Mouse (Mus musculus) macrophage (primary cell): ENCODE data around the gene Frem2. TPM values are rescaled to one million over a fixed set of nuclear protein-coding genes. Genes with fewer than 3 reads are reported as not detected.

Experiments used
- H3K27ac ChIP-seq: fragments of 350-480 bp; formaldehyde crosslinking; 2 replicates; pipeline ENCODE4 v1.9.0; 2021
- H3K36me3 ChIP-seq: fragments of 350-480 bp; formaldehyde crosslinking; 2 replicates; pipeline ENCODE4 v1.9.0; 2021; ENCODE audit errors: inconsistent target
- H3K4me3 ChIP-seq: fragments of 350-480 bp; formaldehyde crosslinking; 2 replicates; pipeline ENCODE4 v1.9.0; 2021; ENCODE audit errors: inconsistent target
- H3K79me2 ChIP-seq: fragments of 350-480 bp; formaldehyde crosslinking; 2 replicates; pipeline ENCODE4 v1.9.0; 2021; ENCODE audit errors: inconsistent target
- WGBS: methylation state at CpG from one replicate; pipeline ENCODE4 v1.1.7; 2026; ENCODE audit warnings: inconsistent platforms; ENCODE audit not compliant: missing documents; 5-methylcytosine and 5-hydroxymethylcytosine counted together
- polyA plus RNA-seq: library from polyadenylated mRNA; stranded (reverse); fragments of 250-400 nt; gene quantifications from 3 replicates; pipeline ENCODE4 v1.2.4, GENCODE M21; 2018; ENCODE audit warnings: inconsistent platforms
- total RNA-seq, 78 experiments: library from RNA; depleted of rRNA; stranded (reverse); fragments of 250-400 nt; gene quantifications; 1 replicate in 9 of 78; 2 replicates in 24 of 78; 3 replicates in 43 of 78; 4 replicates in 2 of 78; pipeline ENCODE4 v1.2.4; 2018; ENCODE audit warnings: inconsistent platforms in 56 of 78

Gene Frem2
- not detected for total RNA-seq (2018; cell fraction: chromatin; rRNA removed)
- total RNA-seq (2018; cell fraction: cytosol; rRNA removed): not detected
- total RNA-seq (2018; cell fraction: nucleus; rRNA removed): not detected
- polyA plus RNA-seq: not detected in 3 replicates

DNA sequence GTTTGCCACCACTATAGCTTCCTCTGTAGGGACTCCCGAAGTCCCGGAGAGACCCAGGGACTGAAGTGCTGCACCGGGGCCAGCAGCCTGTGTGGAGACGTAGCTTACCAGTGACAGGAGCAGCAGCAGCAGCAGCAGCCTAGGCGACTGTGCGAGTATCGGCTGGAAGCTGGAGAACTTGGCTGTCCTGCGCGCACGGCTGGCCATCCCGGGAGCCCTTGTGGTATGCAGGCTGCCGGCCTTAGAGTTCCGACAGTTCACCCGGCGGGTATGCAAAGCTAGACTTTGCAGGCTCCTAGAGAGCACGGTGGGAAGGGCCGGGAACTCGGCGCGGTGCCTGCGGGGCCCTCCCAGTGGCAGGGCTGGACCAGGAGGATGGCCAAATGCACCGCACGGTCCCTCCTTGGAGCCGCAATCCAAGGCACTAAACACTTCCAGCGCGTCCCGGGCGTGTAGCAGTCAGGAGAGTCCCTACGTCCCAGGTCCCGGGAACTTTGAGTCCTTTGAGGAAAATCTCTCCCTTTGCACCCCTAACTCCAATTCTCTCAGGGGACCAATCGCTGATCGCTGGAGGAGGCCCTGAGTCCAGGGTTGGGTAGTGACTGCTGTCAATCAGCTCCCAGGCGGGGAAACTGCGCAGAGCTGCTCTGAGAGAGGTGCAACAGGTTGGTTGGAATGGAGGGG is at the start of gene Frem2:
Frem2 (minus strand) TSS at position 478 of the 684 bp plus-strand sequence.
- no peaks in the 10 kb centered on the region for H3K79me2 ChIP-seq
- 3% methylated on average over 34 of the region's 34 CpGs for WGBS
- no peak within 1 kb of the TSS for H3K27ac ChIP-seq
- H3K4me3 ChIP-seq: no peak within 1 kb of the TSS
- H3K36me3 ChIP-seq: no peaks in the 10 kb centered on the region

DNA sequence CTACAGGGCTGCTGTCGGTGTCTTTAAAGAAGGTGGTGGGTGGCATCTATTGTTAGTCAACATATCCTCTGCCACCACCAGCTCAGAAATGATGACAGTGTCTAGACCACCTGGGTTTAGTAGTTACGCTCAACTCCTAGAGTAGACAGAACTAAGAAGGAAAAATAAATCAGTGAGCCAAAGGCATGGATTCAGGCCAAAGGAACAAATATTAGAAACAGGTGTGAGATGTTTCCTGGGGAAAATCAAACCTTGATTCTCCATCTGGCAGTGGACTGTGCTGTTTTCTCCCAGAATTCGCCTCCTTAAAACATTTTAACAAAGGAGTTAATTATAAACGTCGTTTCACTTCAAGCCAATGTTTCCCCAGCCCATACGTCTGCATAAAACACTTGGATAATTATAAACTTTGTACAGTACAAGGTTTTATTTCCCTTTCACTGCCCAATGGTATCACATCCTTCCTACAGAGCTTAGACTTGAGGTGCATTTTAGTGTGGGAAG is 48.9 kb upstream of the Frem2 start:
- Histone ChIP-seq H3K27ac (no peak overlapping the region), H3K79me2 (no peaks in the 10 kb centered on the region), H3K36me3 (no peaks in the 10 kb centered on the region), H3K4me3 (no peak overlapping the region)
- WGBS: 93% methylated on average over 6 of the region's 6 CpGs

DNA sequence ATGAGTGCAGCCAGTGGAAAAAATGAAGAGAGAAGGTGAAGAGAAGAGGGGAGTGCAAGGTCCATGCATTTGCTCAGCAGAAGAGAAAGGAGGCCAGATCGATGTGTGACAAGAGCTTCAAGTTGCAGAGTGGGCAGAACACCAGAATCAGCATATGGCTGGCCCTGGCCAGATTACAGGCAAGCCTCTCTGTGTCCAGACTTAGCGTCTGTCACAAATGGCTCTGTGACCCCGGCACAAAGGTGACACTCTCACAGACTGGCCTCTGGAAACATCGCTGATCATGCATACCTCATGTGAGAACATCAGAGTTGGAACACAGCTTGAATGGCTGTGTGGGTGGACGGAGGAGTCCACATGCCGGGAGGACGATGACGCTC is 46.0 kb upstream of the Frem2 start:
- no peak overlapping the region for H3K27ac ChIP-seq
- H3K36me3 ChIP-seq: no peaks in the 10 kb centered on the region
- no peaks in the 10 kb centered on the region for H3K79me2 ChIP-seq
- H3K4me3 ChIP-seq: no peak overlapping the region
- WGBS: 89% methylated on average over 8 of the region's 8 CpGs

DNA sequence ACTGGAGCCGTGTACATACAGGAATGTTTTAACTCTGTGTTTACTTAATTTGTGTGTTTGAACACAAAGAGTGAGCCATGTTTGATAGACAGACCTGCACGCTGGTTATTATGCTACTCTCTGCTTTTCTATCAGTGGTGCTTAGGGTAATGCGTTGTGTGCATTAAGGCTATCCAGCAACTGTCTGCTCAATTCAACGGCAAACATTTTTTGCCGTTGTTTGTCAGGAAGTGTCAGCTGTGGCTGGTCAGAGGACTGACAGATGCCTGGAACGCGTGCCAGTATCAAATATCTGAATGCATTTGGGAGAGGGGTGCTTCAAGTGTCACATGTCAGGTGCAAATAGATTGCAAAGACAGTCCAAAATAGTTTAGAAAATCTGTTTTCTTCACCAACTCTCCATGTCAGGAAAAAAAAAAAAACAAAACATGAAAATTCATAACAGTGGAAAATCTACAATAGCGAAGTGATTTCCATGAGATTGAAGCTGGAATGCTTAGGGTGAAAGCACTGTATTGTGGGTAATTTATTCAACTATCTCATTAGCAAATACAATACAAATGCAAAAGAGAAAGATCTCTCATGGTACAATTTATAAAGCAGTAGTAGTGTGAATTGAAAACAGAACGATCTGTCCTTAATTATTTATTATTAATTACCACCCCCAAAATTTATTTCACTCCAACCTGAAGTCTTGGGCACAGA is 45.4 kb upstream of the Frem2 start:
- H3K27ac ChIP-seq: no peak overlapping the region
- 71% methylated on average over 9 of the region's 9 CpGs for WGBS
- no peaks in the 10 kb centered on the region for H3K36me3 ChIP-seq
- H3K79me2 ChIP-seq: no peaks in the 10 kb centered on the region
- no peak overlapping the region for H3K4me3 ChIP-seq

DNA sequence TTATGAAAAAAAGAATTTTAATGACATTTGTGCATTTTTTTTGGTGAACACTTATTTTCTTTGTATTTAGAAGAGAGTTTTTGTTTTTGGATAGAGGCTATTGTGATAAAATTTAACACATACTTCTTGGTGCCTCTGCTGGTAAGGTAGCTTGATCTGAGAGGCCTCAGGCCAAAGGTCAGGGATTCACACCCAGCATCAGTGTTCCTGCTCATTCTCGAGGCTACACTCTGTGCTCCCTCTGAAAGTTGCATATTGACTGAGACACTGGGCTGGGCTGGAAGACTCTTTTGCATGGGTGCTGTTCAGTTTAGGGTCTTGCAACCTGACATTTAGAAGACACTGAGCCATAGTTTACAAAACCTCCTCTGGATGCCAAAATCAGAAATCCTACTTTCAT is 44.8 kb upstream of the Frem2 start:
- 75% methylated on average over 1 of the region's 1 CpGs for WGBS
- H3K36me3 ChIP-seq: no peaks in the 10 kb centered on the region
- H3K79me2 ChIP-seq: no peaks in the 10 kb centered on the region
- no peak overlapping the region for H3K4me3 ChIP-seq
- H3K27ac ChIP-seq: no peak overlapping the region

DNA sequence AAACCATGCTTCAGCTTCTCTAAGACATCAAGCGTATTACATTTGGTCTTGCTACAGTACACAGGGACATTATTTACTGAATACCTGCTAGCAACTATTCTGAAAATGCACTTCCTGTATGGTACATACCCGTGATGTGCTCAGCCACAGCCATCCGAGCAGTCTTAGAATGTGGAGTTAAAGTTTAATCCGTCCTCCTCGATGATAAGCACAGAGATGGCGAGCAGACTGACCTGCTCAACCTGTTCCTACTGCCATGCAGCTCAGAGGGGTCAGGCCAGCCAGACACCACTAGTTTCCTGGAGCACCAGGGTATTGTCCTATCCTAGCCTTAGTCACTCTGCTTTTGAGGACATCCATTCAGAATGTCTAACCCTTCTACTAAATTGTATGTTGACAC is 30.6 kb upstream of the Frem2 start:
- Histone ChIP-seq H3K27ac (no peak overlapping the region), H3K79me2 (no peaks in the 10 kb centered on the region), H3K36me3 (no peaks in the 10 kb centered on the region), H3K4me3 (no peak overlapping the region)
- 83% methylated on average over 6 of the region's 6 CpGs for whole genome bisulfite sequencing

DNA sequence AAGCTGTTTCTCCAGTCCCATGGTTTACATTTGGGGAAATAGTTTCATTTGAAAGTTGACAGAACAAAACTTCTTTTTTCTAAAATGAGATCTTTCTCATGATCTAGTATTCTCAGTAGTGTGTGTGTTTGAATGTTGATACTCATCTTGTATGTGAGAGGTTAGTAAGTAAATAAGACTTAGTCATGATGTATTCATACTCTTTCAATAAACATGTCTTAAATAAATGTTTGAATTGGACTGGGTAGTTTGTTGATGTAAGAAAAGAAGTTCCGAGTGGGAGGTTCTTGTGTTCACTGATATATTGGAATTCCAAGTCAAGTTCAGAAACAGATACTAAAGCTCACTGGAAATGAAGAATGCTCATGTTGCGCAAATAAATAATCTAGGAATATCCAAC is 25.1 kb upstream of the Frem2 start:
- no peaks in the 10 kb centered on the region for H3K79me2 ChIP-seq
- no peaks in the 10 kb centered on the region for H3K36me3 ChIP-seq
- WGBS: 84% methylated on average over 2 of the region's 2 CpGs
- no peak overlapping the region for H3K4me3 ChIP-seq
- H3K27ac ChIP-seq: no peak overlapping the region

DNA sequence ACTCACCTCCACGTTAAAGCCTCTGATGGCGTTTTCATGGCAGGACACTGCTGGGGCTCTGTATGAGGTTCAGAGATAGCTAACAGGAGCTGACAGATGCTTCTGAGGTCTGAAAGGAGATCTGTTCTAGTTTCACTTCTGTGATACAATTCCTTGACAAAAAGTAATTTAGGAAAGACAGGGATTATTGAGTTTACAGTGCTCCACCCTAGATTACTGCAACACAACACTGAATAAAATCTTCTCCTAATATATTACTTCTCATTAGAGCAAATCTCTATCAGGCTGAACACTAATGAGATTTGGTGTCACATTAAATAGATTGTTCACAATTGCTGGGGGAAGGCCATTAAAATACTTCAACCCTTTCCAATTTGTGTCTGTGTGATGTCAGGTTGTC is 23.7 kb upstream of the Frem2 start:
- no peak overlapping the region for H3K27ac ChIP-seq
- H3K4me3 ChIP-seq: no peak overlapping the region
- WGBS: 74% methylated on average over 2 of the region's 2 CpGs
- H3K79me2 ChIP-seq: no peaks in the 10 kb centered on the region
- no peaks in the 10 kb centered on the region for H3K36me3 ChIP-seq

DNA sequence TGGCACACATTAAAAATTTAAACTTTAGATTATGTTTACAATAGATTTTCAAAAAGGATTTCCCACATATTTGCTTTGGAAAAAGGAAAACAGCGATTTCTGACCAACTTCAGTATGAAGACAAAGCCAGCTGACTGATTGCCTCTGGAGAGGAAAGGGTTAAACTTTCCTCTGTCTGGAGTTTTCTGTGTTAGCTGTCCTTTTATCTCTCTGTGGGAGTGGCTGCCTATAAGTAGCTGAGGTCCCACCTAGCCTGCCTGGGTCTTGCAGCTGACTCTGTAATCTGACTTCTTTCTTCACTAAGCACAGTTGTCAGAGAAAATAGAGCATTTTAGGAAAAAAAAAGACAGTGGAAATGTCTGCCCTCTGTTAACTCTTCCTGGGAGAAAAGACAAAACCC is 17.1 kb upstream of the Frem2 start:
- WGBS: 75% methylated on average over 1 of the region's 1 CpGs
- H3K79me2 ChIP-seq: no peaks in the 10 kb centered on the region
- no peak overlapping the region for H3K27ac ChIP-seq
- H3K4me3 ChIP-seq: no peak overlapping the region
- no peaks in the 10 kb centered on the region for H3K36me3 ChIP-seq

DNA sequence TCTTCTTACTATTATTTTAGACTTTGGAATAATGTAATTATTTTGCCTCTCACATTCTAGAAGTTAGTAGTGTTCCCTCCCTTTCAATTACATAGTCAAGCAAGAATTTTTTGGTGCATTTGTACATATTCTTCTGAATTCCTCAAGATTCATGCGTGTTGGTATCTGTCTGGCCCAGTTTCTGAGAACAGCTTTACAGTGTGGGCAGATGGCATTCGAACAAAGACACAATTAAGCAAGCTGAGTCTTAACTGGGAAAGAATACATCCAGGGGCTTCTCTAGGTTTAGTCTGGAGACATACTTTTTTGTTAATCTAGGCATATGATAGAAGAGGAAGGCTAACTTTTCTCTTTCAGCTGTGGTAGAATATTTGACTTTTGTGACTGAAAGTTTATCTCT is 12.6 kb upstream of the Frem2 start:
- 88% methylated on average over 2 of the region's 2 CpGs for WGBS
- no peaks in the 10 kb centered on the region for H3K79me2 ChIP-seq
- H3K36me3 ChIP-seq: no peaks in the 10 kb centered on the region
- no peak overlapping the region for H3K27ac ChIP-seq
- H3K4me3 ChIP-seq: no peak overlapping the region

DNA sequence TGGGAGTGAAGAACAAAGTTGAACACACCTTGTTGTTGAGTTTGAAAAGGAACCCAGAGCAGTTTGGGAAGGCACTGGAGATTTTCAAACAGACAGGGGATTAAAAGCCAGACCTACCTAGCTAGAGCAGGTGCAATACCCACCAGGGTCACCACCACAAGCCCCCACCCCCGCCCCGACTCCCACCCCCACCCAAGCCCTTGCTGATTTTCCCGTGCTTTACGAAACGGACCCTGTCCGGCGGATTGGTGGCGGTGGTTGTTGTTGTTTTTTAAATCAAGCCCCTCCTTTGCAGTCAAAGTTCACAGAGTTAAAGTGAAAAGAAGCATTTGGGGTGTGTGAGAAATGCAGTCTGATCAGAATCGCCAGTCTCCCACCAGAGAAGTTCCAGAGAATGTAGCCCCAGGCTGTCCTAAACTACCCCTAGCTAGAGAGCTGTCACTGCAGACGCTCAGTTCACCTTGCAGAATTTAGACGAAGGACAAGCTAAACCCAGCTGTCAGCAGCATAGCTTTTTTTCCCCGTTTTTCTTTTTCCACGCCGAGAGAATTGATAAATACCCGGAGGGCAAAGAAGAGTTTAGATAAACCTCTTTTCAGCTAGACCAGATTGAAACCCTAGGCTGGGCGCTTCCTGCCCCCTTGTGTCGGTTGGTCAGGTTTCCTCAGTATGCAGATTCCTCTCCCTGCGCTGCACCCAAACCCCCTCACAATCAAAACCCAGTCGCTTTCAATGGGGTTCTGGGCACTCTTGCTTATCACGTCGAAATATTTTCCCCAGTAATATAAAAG is 784 bp upstream of the Frem2 start:
- no peaks in the 10 kb centered on the region for H3K36me3 ChIP-seq
- no peaks in the 10 kb centered on the region for H3K79me2 ChIP-seq
- no peak overlapping the region for H3K4me3 ChIP-seq
- H3K27ac ChIP-seq: no peak overlapping the region
- 8% methylated on average over 18 of the region's 21 CpGs for WGBS

DNA sequence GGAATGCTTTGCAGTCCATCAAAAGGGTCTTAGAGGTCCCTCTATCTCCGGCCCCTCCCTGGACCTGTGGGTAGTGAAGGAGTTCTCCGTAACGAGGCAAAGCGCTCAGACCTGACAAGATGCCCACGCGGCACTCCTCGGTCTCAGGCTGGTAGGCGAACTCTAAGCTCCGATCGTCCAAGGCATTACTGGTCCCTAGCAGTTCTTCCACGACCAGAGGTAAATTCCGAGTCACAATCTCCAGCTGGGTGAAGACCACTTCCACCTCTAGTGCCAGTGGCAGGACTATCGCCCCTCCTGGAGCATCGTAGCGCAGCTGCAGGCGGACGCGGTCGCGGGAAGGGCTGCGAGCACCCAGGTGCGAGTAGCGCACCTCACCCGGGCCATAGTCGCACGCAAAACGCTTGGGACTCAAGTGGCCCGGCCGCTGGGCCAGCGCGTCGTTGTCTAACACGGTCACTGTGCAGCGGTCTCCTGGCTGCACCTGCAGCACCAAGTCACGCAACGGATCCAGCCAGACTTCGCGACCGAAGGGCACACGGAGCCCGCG is 752 bp downstream of the Frem2 start:
- H3K4me3 ChIP-seq: no peak overlapping the region
- H3K27ac ChIP-seq: no peak overlapping the region
- 6% methylated on average over 39 of the region's 42 CpGs for WGBS
- H3K36me3 ChIP-seq: no peaks in the 10 kb centered on the region
- H3K79me2 ChIP-seq: no peaks in the 10 kb centered on the region

DNA sequence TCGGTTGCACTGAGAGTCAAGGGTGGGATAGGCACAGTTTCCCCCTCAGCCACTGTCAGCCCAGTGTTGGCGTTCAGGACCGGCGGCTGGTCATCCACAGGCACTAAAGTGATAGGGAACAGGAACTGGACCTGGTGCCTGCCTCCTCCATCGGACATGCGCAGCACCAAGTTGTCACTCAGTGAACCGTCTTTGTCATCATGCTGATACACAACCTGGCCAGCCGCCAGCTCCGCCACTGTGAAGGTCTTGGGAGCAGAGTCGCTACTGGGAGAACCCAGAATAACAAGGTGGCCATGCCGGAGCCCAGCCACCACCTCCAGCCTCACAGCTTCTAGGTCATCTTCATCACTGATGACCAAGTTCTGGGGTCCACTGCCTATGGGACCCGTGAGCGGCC is 1.8 kb downstream of the Frem2 start:
- no peak overlapping the region for H3K4me3 ChIP-seq
- no peaks in the 10 kb centered on the region for H3K79me2 ChIP-seq
- no peak overlapping the region for H3K27ac ChIP-seq
- H3K36me3 ChIP-seq: no peaks in the 10 kb centered on the region
- WGBS: 91% methylated on average over 13 of the region's 13 CpGs

DNA sequence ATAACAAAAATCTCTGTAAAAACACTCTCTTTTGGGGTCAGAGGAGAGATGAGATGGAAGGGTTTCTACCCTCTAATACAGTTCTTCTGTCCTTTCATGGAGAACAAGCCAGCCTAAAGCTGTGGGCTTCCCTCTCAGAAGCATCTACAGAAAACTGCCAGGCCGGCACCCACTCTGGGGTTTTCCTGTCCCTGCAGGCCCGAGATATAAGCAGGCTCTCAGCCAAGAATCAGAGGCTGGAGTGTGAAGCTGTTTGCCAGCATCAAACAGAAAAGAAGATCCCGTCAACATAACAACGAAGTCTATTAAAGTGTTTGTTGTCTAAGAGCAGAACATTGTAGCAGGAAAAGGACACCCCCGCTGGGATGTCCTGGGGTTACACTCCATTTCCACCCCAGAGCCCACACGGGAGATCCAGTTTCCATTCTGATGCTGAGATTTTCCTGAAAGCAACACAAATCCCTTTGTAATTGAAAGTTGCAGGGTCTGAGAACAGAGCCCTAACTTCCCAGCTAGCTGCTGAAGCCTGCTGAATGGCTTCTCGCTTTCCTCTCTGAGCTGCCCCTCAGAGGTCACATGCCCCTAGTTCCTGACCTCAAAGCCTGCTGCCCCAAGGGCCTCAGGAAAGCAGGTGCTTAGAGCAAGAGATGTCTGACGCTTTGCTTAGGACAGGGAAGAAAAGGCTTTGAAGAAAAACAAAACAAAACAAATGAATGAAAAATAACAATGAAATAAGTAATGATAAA is 7.0 kb downstream of the Frem2 start:
- no peak overlapping the region for H3K27ac ChIP-seq
- WGBS: 14% methylated on average over 8 of the region's 8 CpGs
- no peaks in the 10 kb centered on the region for H3K36me3 ChIP-seq
- H3K4me3 ChIP-seq: no peak overlapping the region
- H3K79me2 ChIP-seq: no peaks in the 10 kb centered on the region
